Mouse (Mus musculus) small intestine, adult 2 months (tissue): ENCODE data around the gene Ctnna3.

ENCODE experiments used
- CTCF ChIP-seq: fragments of 200-500 bp; IDR thresholded peaks from 2 replicates; pipeline ENCODE4 v1.5.1; 2012; ENCODE audit warnings: low read depth, mild to moderate bottlenecking, control low read depth, inconsistent platforms, low read length, moderate library complexity, mixed read lengths; ENCODE audit not compliant: insufficient replicate concordance, insufficient read length; ENCODE audit errors: extremely low read depth
- POLR2A ChIP-seq: fragments of 200-500 bp; IDR thresholded peaks from 2 replicates; pipeline ENCODE4 v1.6.1; 2012; ENCODE audit warnings: low read depth, mild to moderate bottlenecking, control low read depth, inconsistent platforms, low read length, moderate library complexity

DNA sequence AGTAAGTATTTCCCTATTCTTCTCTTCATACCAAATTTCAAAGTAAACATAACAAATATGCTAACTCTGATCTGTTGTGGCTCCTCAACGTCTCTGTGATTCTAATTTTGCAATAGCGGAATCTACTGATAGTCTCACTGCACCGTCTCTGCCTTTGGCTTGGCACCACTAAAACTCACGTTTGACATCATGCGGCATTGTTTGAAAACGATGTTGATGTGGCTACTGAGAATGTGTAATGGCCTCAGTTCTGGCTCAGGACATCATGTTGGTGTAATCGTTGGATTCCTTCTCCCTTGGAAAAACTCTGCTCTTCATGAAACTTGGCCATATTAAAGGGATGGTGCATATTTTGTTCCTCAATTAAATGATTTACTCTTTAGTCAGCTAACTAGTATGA, 439.2 kb downstream of the Ctnna3 start:
- TF ChIP-seq POLR2A (no peak), CTCF (no peak)
